Mouse (Mus musculus): ENCODE measurements around the gene Oxt. TPM values are rescaled to one million over a fixed set of nuclear protein-coding genes. Genes with fewer than 3 reads are reported as not detected.

Oxt gene
- polyA plus RNA-seq, 1 experiment from 2014 or later: not detected

DNA sequence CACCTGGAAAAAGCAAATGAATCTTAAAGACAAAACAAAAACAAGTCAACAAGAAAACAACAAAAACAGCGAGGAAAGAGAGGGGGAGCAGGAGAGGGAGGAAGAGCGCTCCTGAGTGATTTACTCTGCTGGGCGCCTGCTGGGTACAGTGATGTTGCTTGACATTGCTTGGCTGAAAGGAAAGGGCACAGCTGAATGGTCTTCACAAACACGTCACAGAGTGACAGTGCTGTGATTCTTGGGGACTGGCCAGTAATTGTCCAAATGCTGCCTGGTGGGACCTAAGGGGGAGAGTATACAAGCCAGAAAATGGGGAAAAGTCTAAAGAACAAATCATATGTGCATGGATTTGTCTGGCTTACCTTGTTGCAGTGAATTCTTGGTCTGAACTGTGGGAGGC lies 26.2 kb downstream of the Oxt start:
- Histone ChIP-seq H3K4me3 (replicated peaks; ENCODE audit: low read length) (no peak overlapping the region), H3K27me3 (ENCODE audit: control insufficient read depth, insufficient read depth, low read length) (no peaks in the 10 kb centered on the region), H3K4me1 (ENCODE audit: control insufficient read depth, insufficient read depth, low read length) (no peaks in the 10 kb centered on the region), H3K36me3 (ENCODE audit: control insufficient read depth, insufficient read depth, low read length) (peaks cover 9% of the 10 kb centered on the region; the same call in 1 of the 2 replicates), H3K9ac (ENCODE audit: low read length) (no peak overlapping the region), H3K27ac (ENCODE audit: low read length) (no peak overlapping the region), H3K4me2 (ENCODE audit: low read depth, low read length) (no peak overlapping the region), H3K9me3 (replicated peaks; ENCODE audit: control insufficient read depth, low read length) (no peaks in the 10 kb centered on the region)
- no peak for ATAC-seq (ENCODE audit: insufficient read depth, low FRiP score)
- 90% methylated on average over 4 of the region's 4 CpGs for WGBS

- 61% methylated on average over 3 of the region's 3 CpGs for WGBS
- no peak overlapping the region for H3K27ac ChIP-seq (ENCODE audit: low read length)
- H3K9ac ChIP-seq (ENCODE audit: low read length): no peak overlapping the region
- no peak overlapping the region for H3K4me2 ChIP-seq (ENCODE audit: low read depth, low read length)
- H3K4me1 ChIP-seq (ENCODE audit: control insufficient read depth, insufficient read depth, low read length): no peaks in the 10 kb centered on the region
- no peaks in the 10 kb centered on the region for H3K27me3 ChIP-seq (ENCODE audit: control insufficient read depth, insufficient read depth, low read length)
- no peaks in the 10 kb centered on the region for H3K9me3 ChIP-seq (replicated peaks; ENCODE audit: control insufficient read depth, low read length)
- ATAC-seq (ENCODE audit: insufficient read depth, low FRiP score): no peak
- no peak overlapping the region for H3K4me3 ChIP-seq (replicated peaks; ENCODE audit: low read length)
- H3K36me3 ChIP-seq (ENCODE audit: control insufficient read depth, insufficient read depth, low read length): peaks cover 8% of the 10 kb centered on the region
These were observed 37.1 kb downstream of the Oxt start for GRCm38 (mm10) chr2:130613091-130613490.

- Histone ChIP-seq H3K9me3 (replicated peaks; ENCODE audit: control insufficient read depth, low read length) (no peaks in the 10 kb centered on the region), H3K27ac (ENCODE audit: low read length) (no peak overlapping the region), H3K4me3 (replicated peaks; ENCODE audit: low read length) (no peak overlapping the region), H3K36me3 (ENCODE audit: control insufficient read depth, insufficient read depth, low read length) (peaks cover 18% of the 10 kb centered on the region), H3K27me3 (ENCODE audit: control insufficient read depth, insufficient read depth, low read length) (no peaks in the 10 kb centered on the region), H3K4me2 (ENCODE audit: low read depth, low read length) (no peak overlapping the region), H3K9ac (ENCODE audit: low read length) (no peak overlapping the region), H3K4me1 (ENCODE audit: control insufficient read depth, insufficient read depth, low read length) (no peaks in the 10 kb centered on the region)
- ATAC-seq (ENCODE audit: insufficient read depth, low FRiP score): no peak
- WGBS: 93% methylated on average over 7 of the region's 7 CpGs
These were observed 43.0 kb downstream of the Oxt start for GRCm38 (mm10) chr2:130618972-130619371.

Small RNAs within 50 kb of the gene (microRNA-seq; reads per million reads assigned to microRNA genes)
- not detected for gene Gm23876

Other genes with a start within 250 kb of the Oxt start
- 53.5 and 56.4 TPM in 2 replicates for gene Cpxm1, start 178.6 kb upstream of the Oxt start, polyA plus RNA-seq (2015; fragmentation: Nextera tagmentation; extraction: Ambion mirVana)
- not detected in 2 replicates for gene Gm28372, start 170.9 kb upstream of the Oxt start, polyA plus RNA-seq (2015; fragmentation: Nextera tagmentation; extraction: Ambion mirVana)
- gene 1700020A23Rik, start 170.9 kb upstream of the Oxt start, polyA plus RNA-seq (2015; fragmentation: Nextera tagmentation; extraction: Ambion mirVana): not detected in 2 replicates
- gene Tmem239, start 169.7 kb upstream of the Oxt start, polyA plus RNA-seq (2015; fragmentation: Nextera tagmentation; extraction: Ambion mirVana): not detected in 2 replicates
- 83.2 and 93.8 TPM in 2 replicates for gene Vps16, start 151.8 kb upstream of the Oxt start, polyA plus RNA-seq (2015; fragmentation: Nextera tagmentation; extraction: Ambion mirVana)
- gene Pced1a, start 151.5 kb upstream of the Oxt start, polyA plus RNA-seq (2015; fragmentation: Nextera tagmentation; extraction: Ambion mirVana): 16.1 and 16.4 TPM in 2 replicates
- gene Ptpra, start 125.9 kb upstream of the Oxt start, polyA plus RNA-seq (2015; fragmentation: Nextera tagmentation; extraction: Ambion mirVana): 68.4 and 70.8 TPM in 2 replicates
- 69.6 and 82.3 TPM in 2 replicates for gene Mrps26, start 12.4 kb upstream of the Oxt start, polyA plus RNA-seq (2015; fragmentation: Nextera tagmentation; extraction: Ambion mirVana)
- gene Avp, start 6.4 kb downstream of the Oxt start, polyA plus RNA-seq (2015; fragmentation: Nextera tagmentation; extraction: Ambion mirVana): not detected in 2 replicates
- gene Fastkd5, start 53.9 kb downstream of the Oxt start, polyA plus RNA-seq (2015; fragmentation: Nextera tagmentation; extraction: Ambion mirVana): 14.7 and 16.0 TPM in 2 replicates
- 9.6 and 10.7 TPM in 2 replicates for gene Ubox5, start 53.9 kb downstream of the Oxt start, polyA plus RNA-seq (2015; fragmentation: Nextera tagmentation; extraction: Ambion mirVana)
- gene Lzts3, start 66.6 kb downstream of the Oxt start, polyA plus RNA-seq (2015; fragmentation: Nextera tagmentation; extraction: Ambion mirVana): 7.5 and 8.4 TPM in 2 replicates
- 76.6 and 78.6 TPM in 2 replicates for gene Ddrgk1, start 88.5 kb downstream of the Oxt start, polyA plus RNA-seq (2015; fragmentation: Nextera tagmentation; extraction: Ambion mirVana)
- gene Itpa, start 91.4 kb downstream of the Oxt start, polyA plus RNA-seq (2015; fragmentation: Nextera tagmentation; extraction: Ambion mirVana): 71.7 and 85.5 TPM in 2 replicates
- 0.70 and 0.77 TPM in 2 replicates for gene Slc4a11, start 121.3 kb downstream of the Oxt start, polyA plus RNA-seq (2015; fragmentation: Nextera tagmentation; extraction: Ambion mirVana)

Data from stomach, embryonic 16.5 days (tissue).